Mouse (Mus musculus): ENCODE measurements at regions not wholly inside any gene's neighbourhood (a gene's known extent, or its start where the extent isn't known, plus 50 kb on each side); places are given as distances from the start of the nearest gene placed in this dataset.

- no peak; the same call in 1 of the 2 replicates for TF ChIP-seq CTCF (IDR thresholded peaks at IDR 0.05; ENCODE audit: low read depth)
- no peak for TF ChIP-seq EP300 (IDR thresholded peaks at IDR 0.05; ENCODE audit: low read depth)
Observed at GRCm38 (mm10) chr14:17083907-17084306, 265.0 kb upstream of the Rarb start.
